Mouse (Mus musculus): ENCODE measurements around the gene Slc7a7. TPM values are rescaled to one million over a fixed set of nuclear protein-coding genes. Genes with fewer than 3 reads are reported as not detected.
A peak's percentile ranks its signal among the peaks of the same experiment; 100 is the strongest.

Gene Slc7a7
- polyA plus RNA-seq, 1 experiment from 2014 or later: 5.2 TPM

- H3K4me2 ChIP-seq (replicated peaks): peak within 1 kb of the TSS; percentile 92
- H3K4me3 ChIP-seq: peak within 1 kb of the TSS; percentile 87
- peak within 1 kb of the TSS; percentile 97 for H3K9ac ChIP-seq
- ATAC-seq (ENCODE audit: insufficient number of reproducible peaks, insufficient read depth, low FRiP score, low TSS enrichment): peak; percentile 18
- no peaks in the 10 kb centered on the region for H3K27me3 ChIP-seq
- peak within 1 kb of the TSS; percentile 99 for H3K27ac ChIP-seq
- H3K9me3 ChIP-seq: no peaks in the 10 kb centered on the region
- WGBS: under 1% methylated on average over 46 of the region's 49 CpGs
- H3K4me1 ChIP-seq: peaks cover 44% of the 10 kb centered on the region
- peaks cover 26% of the 10 kb centered on the region for H3K36me3 ChIP-seq
These were observed 13.9 kb upstream of the Slc7a7 start, which contains the start of gene Mmp14 for GRCm38 (mm10) chr14:54431334-54432077. Gene Mmp14 (plus strand): TSS chr14:54431612.

- Histone ChIP-seq H3K36me3 (peaks cover 17% of the 10 kb centered on the region), H3K4me3 (peak overlapping the region; percentile 87), H3K4me2 (replicated peaks) (peak overlapping the region; percentile 92), H3K4me1 (peaks cover 44% of the 10 kb centered on the region), H3K9ac (peak overlapping the region; percentile 97), H3K27me3 (no peaks in the 10 kb centered on the region), H3K9me3 (no peaks in the 10 kb centered on the region), H3K27ac (peak overlapping the region; percentile 99)
- no peak for ATAC-seq (ENCODE audit: insufficient number of reproducible peaks, insufficient read depth, low FRiP score, low TSS enrichment)
- WGBS: 6% methylated on average over 18 of the region's 18 CpGs
These were observed 13.0 kb upstream of the Slc7a7 start for GRCm38 (mm10) chr14:54430406-54431145.

GRCm38 (mm10) chr14:54429332-54430093 is 11.9 kb upstream of the Slc7a7 start:
- ATAC-seq (ENCODE audit: insufficient number of reproducible peaks, insufficient read depth, low FRiP score, low TSS enrichment): no peak
- no peaks in the 10 kb centered on the region for H3K27me3 ChIP-seq
- H3K36me3 ChIP-seq: peaks cover 9% of the 10 kb centered on the region; the same call in 1 of the 2 replicates
- no peak overlapping the region for H3K9ac ChIP-seq
- WGBS: 60% methylated on average over 7 of the region's 7 CpGs
- H3K4me3 ChIP-seq: no peak overlapping the region
- H3K9me3 ChIP-seq: no peaks in the 10 kb centered on the region
- peak overlapping the region; percentile 99; the same call in 1 of the 2 replicates for H3K27ac ChIP-seq
- H3K4me2 ChIP-seq (replicated peaks): peak overlapping the region; percentile 92; the same call in 1 of the 2 replicates
- H3K4me1 ChIP-seq: peaks cover 41% of the 10 kb centered on the region

GRCm38 (mm10) chr14:54428421-54428820 is 10.8 kb upstream of the Slc7a7 start:
- no peak overlapping the region for H3K27ac ChIP-seq
- peaks cover 9% of the 10 kb centered on the region; the same call in 1 of the 2 replicates for H3K36me3 ChIP-seq
- 92% methylated on average over 5 of the region's 5 CpGs for WGBS
- no peak for ATAC-seq (ENCODE audit: insufficient number of reproducible peaks, insufficient read depth, low FRiP score, low TSS enrichment)
- no peak overlapping the region for H3K4me2 ChIP-seq (replicated peaks)
- no peaks in the 10 kb centered on the region for H3K9me3 ChIP-seq
- H3K27me3 ChIP-seq: no peaks in the 10 kb centered on the region
- H3K4me3 ChIP-seq: no peak overlapping the region
- H3K9ac ChIP-seq: no peak overlapping the region
- H3K4me1 ChIP-seq: peaks cover 30% of the 10 kb centered on the region

GRCm38 (mm10) chr14:54427696-54428095 is 10.1 kb upstream of the Slc7a7 start:
- Histone ChIP-seq H3K9ac (no peak overlapping the region; the same call in 1 of the 2 replicates), H3K36me3 (peaks cover 9% of the 10 kb centered on the region; the same call in 1 of the 2 replicates), H3K4me2 (replicated peaks) (peak overlapping the region; percentile 63), H3K4me3 (peak overlapping the region; percentile 82), H3K27ac (no peak overlapping the region), H3K27me3 (no peaks in the 10 kb centered on the region), H3K9me3 (no peaks in the 10 kb centered on the region), H3K4me1 (peaks cover 24% of the 10 kb centered on the region)
- 91% methylated on average over 7 of the region's 7 CpGs for WGBS
- no peak for ATAC-seq (ENCODE audit: insufficient number of reproducible peaks, insufficient read depth, low FRiP score, low TSS enrichment)

GRCm38 (mm10) chr14:54426689-54427398 is 9.3 kb upstream of the Slc7a7 start, which contains the start of gene Mrpl52:
Gene Mrpl52 (plus strand): TSS chr14:54426909.
- Histone ChIP-seq H3K27ac (peak within 1 kb of the TSS; percentile 90), H3K4me3 (peak within 1 kb of the TSS; percentile 82), H3K9me3 (no peaks in the 10 kb centered on the region), H3K27me3 (no peaks in the 10 kb centered on the region), H3K4me1 (peaks cover 24% of the 10 kb centered on the region), H3K4me2 (replicated peaks) (peak within 1 kb of the TSS; percentile 63), H3K9ac (peak within 1 kb of the TSS; percentile 83), H3K36me3 (peaks cover 9% of the 10 kb centered on the region; the same call in 1 of the 2 replicates)
- WGBS: under 1% methylated on average over 48 of the region's 48 CpGs
- peak; percentile 62 for ATAC-seq (ENCODE audit: insufficient number of reproducible peaks, insufficient read depth, low FRiP score, low TSS enrichment)

- peaks cover 9% of the 10 kb centered on the region; the same call in 1 of the 2 replicates for H3K36me3 ChIP-seq
- H3K4me1 ChIP-seq: peaks cover 24% of the 10 kb centered on the region
- peak overlapping the region; percentile 82 for H3K4me3 ChIP-seq
- peak overlapping the region; percentile 83 for H3K9ac ChIP-seq
- H3K27ac ChIP-seq: peak overlapping the region; percentile 90
- H3K9me3 ChIP-seq: no peaks in the 10 kb centered on the region
- H3K4me2 ChIP-seq (replicated peaks): peak overlapping the region; percentile 63
- WGBS: 34% methylated on average over 14 of the region's 14 CpGs
- no peaks in the 10 kb centered on the region for H3K27me3 ChIP-seq
- ATAC-seq (ENCODE audit: insufficient number of reproducible peaks, insufficient read depth, low FRiP score, low TSS enrichment): no peak
These were observed 8.6 kb upstream of the Slc7a7 start for GRCm38 (mm10) chr14:54426003-54426688.

GRCm38 (mm10) chr14:54425540-54425939 is 8.0 kb upstream of the Slc7a7 start:
- 100% methylated on average over 1 of the region's 1 CpGs for WGBS
- Histone ChIP-seq H3K9ac (no peak overlapping the region), H3K27ac (no peak overlapping the region), H3K4me2 (replicated peaks) (peak overlapping the region; percentile 63), H3K36me3 (peaks cover 9% of the 10 kb centered on the region; the same call in 1 of the 2 replicates), H3K27me3 (no peaks in the 10 kb centered on the region), H3K9me3 (no peaks in the 10 kb centered on the region), H3K4me1 (peaks cover 21% of the 10 kb centered on the region), H3K4me3 (no peak overlapping the region)
- no peak for ATAC-seq (ENCODE audit: insufficient number of reproducible peaks, insufficient read depth, low FRiP score, low TSS enrichment)

- H3K9me3 ChIP-seq: no peaks in the 10 kb centered on the region
- peaks cover 6% of the 10 kb centered on the region; the same call in 1 of the 2 replicates for H3K36me3 ChIP-seq
- H3K4me2 ChIP-seq (replicated peaks): no peak overlapping the region
- H3K4me3 ChIP-seq: no peak overlapping the region
- H3K27ac ChIP-seq: no peak overlapping the region
- no peak overlapping the region for H3K9ac ChIP-seq
- no peak for ATAC-seq (ENCODE audit: insufficient number of reproducible peaks, insufficient read depth, low FRiP score, low TSS enrichment)
- H3K4me1 ChIP-seq: peaks cover 11% of the 10 kb centered on the region
- 88% methylated on average over 1 of the region's 1 CpGs for WGBS
- no peaks in the 10 kb centered on the region for H3K27me3 ChIP-seq
These were observed 7.1 kb upstream of the Slc7a7 start for GRCm38 (mm10) chr14:54424634-54425033.

- ATAC-seq (ENCODE audit: insufficient number of reproducible peaks, insufficient read depth, low FRiP score, low TSS enrichment): no peak
- WGBS: 59% methylated on average over 5 of the region's 5 CpGs
These were observed 5.8 kb upstream of the Slc7a7 start for GRCm38 (mm10) chr14:54423406-54423805.

More at GRCm38 (mm10) chr14:54423406-54423805, 5.8 kb upstream of the Slc7a7 start:
- H3K4me3 ChIP-seq: no peak overlapping the region
- no peak overlapping the region for H3K4me2 ChIP-seq (replicated peaks)
- H3K27me3 ChIP-seq: no peaks in the 10 kb centered on the region
- no peaks in the 10 kb centered on the region for H3K9me3 ChIP-seq
- no peak overlapping the region for H3K27ac ChIP-seq
- H3K9ac ChIP-seq: no peak overlapping the region
- H3K36me3 ChIP-seq: no peaks in the 10 kb centered on the region
- H3K4me1 ChIP-seq: 0 out of 2 replicates have a peak, but pooled peaks cover 6% of the 10 kb centered on the region

All from embryonic facial prominence, embryonic 12.5 days (tissue).